8 mouse cellular contexts compared by ENCODE assay signal in the genomic region with DNA sequence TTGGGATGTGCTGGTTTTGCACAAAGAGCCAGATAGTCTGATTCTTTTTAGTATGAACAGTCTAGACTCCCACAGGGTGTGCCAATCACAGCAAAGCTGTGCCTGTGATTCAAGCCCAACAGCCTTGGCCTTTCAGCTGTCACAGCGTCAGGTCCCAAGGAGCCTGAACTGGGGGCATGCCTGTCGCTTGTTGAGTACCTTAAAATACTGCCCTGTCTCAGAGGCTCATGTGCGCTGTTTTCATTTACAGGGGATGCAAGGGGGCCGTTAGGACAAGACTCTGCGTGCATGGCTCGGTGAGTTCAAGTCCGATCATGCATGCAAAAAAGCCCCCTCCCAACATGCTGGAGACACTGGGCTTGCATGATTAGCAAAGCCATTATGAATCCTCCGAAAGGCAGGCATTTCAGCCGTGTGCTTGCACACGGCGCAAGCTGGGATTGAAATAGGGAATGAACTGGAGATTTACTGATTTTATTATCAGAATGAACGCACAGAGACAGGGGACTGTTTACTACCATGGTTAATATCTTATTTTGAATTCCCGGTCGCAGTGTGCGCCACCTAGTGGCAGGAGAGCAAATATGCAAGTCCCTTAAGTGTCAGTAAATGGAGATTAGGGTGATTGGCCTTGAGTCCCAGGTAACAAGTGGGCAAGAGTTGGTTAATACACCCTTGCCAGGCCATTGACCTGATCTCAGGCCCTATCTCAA.
DNase-seq lines count a peak whose midpoint lies in the region; ATAC-seq and TF ChIP-seq lines count a peak whose summit lies in the region.

No protein-coding gene starts in this region.

- intact Hi-C loops in left cerebral cortex, adult 2 months (cut with DNase I): loop anchor here (2.0 to 5.0 kb wide), 6 partner anchors 126 to 1114 kb away; no protein-coding TSS in a partner anchor
- intact Hi-C loops in left cerebral cortex, postnatal 10 days (cut with DNase I): loop anchor here (5.0 kb wide), 1 partner anchor 914 kb away; the partner anchor contains the start of gene Plxna2

- peak; percentile 35 to 43 for DNase-seq in left cerebral cortex, adult 2 months (ENCODE audit: extremely low spot score in 1 of 2, low spot score in 2 of 2)
- DNase-seq in left cerebral cortex, postnatal 10 days (ENCODE audit: extremely low spot score in 1 of 2, low spot score in 2 of 2): no peak
- peak; percentile 28 for DNase-seq in c-Kit-positive CD71-positive TER-119-positive erythroid progenitor cells, embryonic 14.5 days (ENCODE audit: low spot score)
- peak; percentile 57 to 59 for DNase-seq in layer of hippocampus, postnatal 14 days (ENCODE audit: low spot score in 2 of 2)
- DNase-seq in midbrain, embryonic 10.5 days (ENCODE audit: low spot score): peak; percentile 64
- peak; percentile 16 to 69 for DNase-seq in spleen, postnatal 4 days (ENCODE audit: low spot score in 2 of 2)

- WGBS in forebrain, embryonic 13.5 days: 10% methylated on average over 15 of the region's 15 CpGs
- WGBS in hindbrain, embryonic 13.5 days: 10% methylated on average over 15 of the region's 15 CpGs
- WGBS in midbrain, embryonic 10.5 days: 17% methylated on average over 15 of the region's 15 CpGs

- H3K9ac ChIP-seq in forebrain, embryonic 13.5 days: peak overlapping the region; percentile 45; the same call in 1 of the 2 replicates
- H3K9ac ChIP-seq in hindbrain, embryonic 13.5 days: peak overlapping the region; percentile 58; the same call in 1 of the 2 replicates

- ATAC-seq in forebrain, embryonic 13.5 days: peak; percentile 42
- peak; percentile 61 for ATAC-seq in hindbrain, embryonic 13.5 days (ENCODE audit: low FRiP score)

- no peak overlapping the region for H3K27ac ChIP-seq in left cerebral cortex, adult 2 months
- H3K27ac ChIP-seq in forebrain, embryonic 13.5 days: peak overlapping the region; percentile 65
- H3K27ac ChIP-seq in hindbrain, embryonic 13.5 days: peak overlapping the region; percentile 78
- peak overlapping the region; percentile 61 for H3K27ac ChIP-seq in midbrain, embryonic 10.5 days (replicated peaks)

- H3K4me2 ChIP-seq in forebrain, embryonic 13.5 days: peak overlapping the region; percentile 59
- peak overlapping the region; percentile 50 for H3K4me2 ChIP-seq in hindbrain, embryonic 13.5 days

- TF ChIP-seq CTCF in left cerebral cortex, adult 2 months (IDR thresholded peaks at IDR 0.05): peak; percentile 92

- no peaks in the 10 kb centered on the region for H3K9me3 ChIP-seq in forebrain, embryonic 13.5 days (replicated peaks)
- no peaks in the 10 kb centered on the region for H3K9me3 ChIP-seq in hindbrain, embryonic 13.5 days
- no peaks in the 10 kb centered on the region for H3K9me3 ChIP-seq in midbrain, embryonic 10.5 days (replicated peaks)

- no peaks in the 10 kb centered on the region for H3K36me3 ChIP-seq in forebrain, embryonic 13.5 days (ENCODE audit: poor library complexity, severe bottlenecking)
- no peaks in the 10 kb centered on the region for H3K36me3 ChIP-seq in hindbrain, embryonic 13.5 days
- no peaks in the 10 kb centered on the region for H3K36me3 ChIP-seq in midbrain, embryonic 10.5 days

- H3K27me3 ChIP-seq in forebrain, embryonic 13.5 days: no peaks in the 10 kb centered on the region; the same call in 1 of the 2 replicates
- 0 out of 2 replicates have a peak, but pooled peaks cover 3% of the 10 kb centered on the region for H3K27me3 ChIP-seq in hindbrain, embryonic 13.5 days
- H3K27me3 ChIP-seq in midbrain, embryonic 10.5 days (ENCODE audit: low read depth, poor library complexity, severe bottlenecking): peaks cover 39% of the 10 kb centered on the region

- peak overlapping the region; percentile 21; the same call in 1 of the 2 replicates for H3K4me3 ChIP-seq in left cerebral cortex, adult 2 months
- H3K4me3 ChIP-seq in forebrain, embryonic 13.5 days: peak overlapping the region; percentile 30
- peak overlapping the region; percentile 15 for H3K4me3 ChIP-seq in hindbrain, embryonic 13.5 days
- H3K4me3 ChIP-seq in midbrain, embryonic 10.5 days: peak overlapping the region; percentile 47

- peaks cover 45% of the 10 kb centered on the region for H3K4me1 ChIP-seq in forebrain, embryonic 13.5 days
- H3K4me1 ChIP-seq in hindbrain, embryonic 13.5 days (replicated peaks): peaks cover 36% of the 10 kb centered on the region
- H3K4me1 ChIP-seq in midbrain, embryonic 10.5 days: peaks cover 27% of the 10 kb centered on the region

Comparison
In these comparisons a context has a peak if more than half of its experiments do, and no peak if none do; other contexts are left out.
1. DNase-seq: peak in left cerebral cortex, adult 2 months (2 of 2), c-Kit-positive CD71-positive TER-119-positive erythroid progenitor cells, embryonic 14.5 days (single experiment), layer of hippocampus, postnatal 14 days (2 of 2), midbrain, embryonic 10.5 days (single experiment) and spleen, postnatal 4 days (2 of 2); none in left cerebral cortex, postnatal 10 days (0 of 2).
2. Peak in every context shown above with its lines, with median percentiles within 50 percentile points of each other: H3K4me3 ChIP-seq.